Mouse (Mus musculus) bone marrow macrophage, adult 2 months (primary cell): Measurements from ENCODE around the gene Gcn1l1.

Experiments
- CTCF ChIP-seq: IDR thresholded peaks from 2 replicates; pipeline ENCODE4 v1.5.1; 2012; ENCODE audit warnings: low read depth, mild to moderate bottlenecking, low read length, moderate library complexity
- POLR2A ChIP-seq: IDR thresholded peaks from 2 replicates; pipeline ENCODE4 v1.6.1; 2012; ENCODE audit warnings: mild to moderate bottlenecking, low read depth, low read length, borderline replicate concordance

- TF ChIP-seq CTCF (no peak), POLR2A (no peak)
Observed at GRCm38 (mm10) chr5:115580229-115581001, 15.4 kb downstream of the Gcn1l1 start.
